Mouse (Mus musculus): ENCODE data around the gene Crybg2.

Gene Crybg2

DNA sequence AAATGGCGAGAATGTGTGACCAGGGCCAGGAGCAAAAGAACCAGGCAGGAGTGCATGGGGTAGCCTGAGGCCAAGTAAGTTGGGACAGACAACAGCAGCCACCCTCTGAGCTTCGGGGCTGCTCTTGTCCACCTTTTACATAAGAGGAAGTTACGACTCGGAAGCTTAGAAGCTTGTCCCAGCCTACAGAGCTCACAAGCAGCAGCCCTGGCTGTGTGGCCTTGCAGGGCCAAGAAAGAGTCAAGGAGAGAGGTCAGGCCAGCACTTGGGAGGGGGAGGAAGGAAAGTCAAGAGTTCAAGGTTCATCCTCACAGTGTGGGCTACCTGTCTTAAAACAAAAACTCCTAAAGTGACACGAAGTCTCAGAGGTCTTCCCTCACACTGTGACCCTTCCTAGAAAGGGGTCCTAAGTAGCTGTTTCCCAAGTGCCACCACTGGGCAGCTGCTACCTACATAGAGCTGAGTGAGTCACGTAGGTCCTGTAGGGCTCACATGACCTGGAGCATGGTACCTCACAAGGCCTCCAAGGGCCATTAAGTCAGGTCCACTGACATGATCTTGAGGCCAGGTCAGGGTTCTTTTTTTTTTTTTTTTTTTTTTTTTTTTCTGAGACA lies 59.7 kb downstream of the Crybg2 start:
- DNase-seq (ENCODE audit: low spot score): no peak

- no peak for DNase-seq (ENCODE audit: low spot score)
Measured at GRCm38 (mm10) chr4:134120916-134121315, 60.3 kb downstream of the Crybg2 start.

- no peak for DNase-seq (ENCODE audit: low spot score)
Measured at GRCm38 (mm10) chr4:134121571-134121970, 61.0 kb downstream of the Crybg2 start.

DNA sequence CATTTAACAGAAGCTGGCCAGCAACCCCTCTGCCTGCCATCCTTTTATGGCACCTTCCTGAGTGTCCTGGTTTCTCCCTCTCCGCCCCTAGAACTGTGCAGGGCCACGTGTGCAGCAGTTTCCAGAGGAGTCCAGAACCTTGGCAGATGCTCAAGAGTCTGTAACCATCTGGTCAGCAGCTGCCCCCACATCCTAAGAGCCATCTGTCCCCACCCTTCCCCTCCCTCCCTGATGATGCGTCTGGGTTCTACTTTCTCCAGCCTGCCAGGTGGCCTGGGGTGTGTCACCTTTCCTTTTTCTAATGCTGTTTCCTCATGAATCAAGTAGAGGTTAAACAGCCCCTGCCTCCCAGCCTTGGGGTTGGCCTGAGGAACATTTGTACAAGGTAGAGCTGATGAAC lies 61.7 kb downstream of the Crybg2 start:
- DNase-seq (ENCODE audit: low spot score): no peak

DNA sequence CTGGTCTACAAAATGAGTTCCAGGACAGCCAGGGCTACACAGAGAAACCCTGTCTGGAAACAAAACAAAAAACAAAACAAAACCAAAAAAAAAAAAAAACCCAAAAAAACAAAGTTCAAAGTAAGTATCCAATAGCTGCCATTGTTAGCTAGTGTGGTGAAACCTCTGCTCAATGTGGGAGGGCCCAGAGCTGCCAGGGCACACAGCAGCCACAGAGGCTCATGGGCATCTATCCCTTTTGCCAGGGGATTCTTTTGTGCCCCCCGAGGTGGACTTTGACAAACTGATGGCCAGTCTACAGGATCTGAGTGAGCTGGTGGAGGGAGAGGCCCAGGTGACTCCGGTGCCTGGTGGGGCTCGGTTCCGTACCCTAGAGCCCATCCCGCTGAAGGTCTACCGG lies 62.5 kb downstream of the Crybg2 start:
- DNase-seq (ENCODE audit: low spot score): no peak

- DNase-seq (ENCODE audit: low spot score): no peak
Measured at GRCm38 (mm10) chr4:134123680-134124551, 63.3 kb downstream of the Crybg2 start.

DNA sequence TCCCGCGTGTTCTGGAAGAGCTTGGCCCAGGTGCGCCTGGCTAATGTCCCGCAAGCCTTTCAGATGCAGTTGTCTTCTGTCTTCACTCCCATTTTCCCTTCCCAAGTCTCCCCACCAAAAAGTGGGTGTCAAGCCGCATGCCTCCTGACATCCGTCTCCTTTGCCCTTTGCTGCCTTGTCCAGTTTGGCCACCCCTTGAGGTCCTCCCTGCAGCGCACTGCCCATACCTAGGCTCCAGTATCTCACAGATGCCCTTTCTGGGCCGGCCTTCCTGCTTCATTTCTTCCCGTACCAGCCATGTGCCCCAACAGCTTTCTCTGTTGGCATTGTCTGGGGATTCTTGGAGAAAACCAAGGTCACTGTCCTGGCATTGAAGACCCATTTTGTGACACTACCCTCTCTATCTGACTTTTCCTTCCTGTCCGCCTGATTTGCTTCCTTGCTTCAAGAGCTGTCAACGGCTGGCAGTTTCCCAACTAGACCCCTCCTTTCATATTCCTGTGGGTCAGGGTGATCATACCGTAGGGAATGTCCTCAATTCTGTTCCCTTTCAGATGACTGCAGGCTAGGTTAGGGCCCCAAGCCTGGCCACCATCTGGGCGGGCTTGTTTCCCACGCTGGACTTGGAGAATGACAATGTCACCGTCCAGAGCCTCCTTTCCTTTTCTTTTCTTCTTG lies 64.9 kb downstream of the Crybg2 start:
- DNase-seq (ENCODE audit: low spot score): no peak

DNA sequence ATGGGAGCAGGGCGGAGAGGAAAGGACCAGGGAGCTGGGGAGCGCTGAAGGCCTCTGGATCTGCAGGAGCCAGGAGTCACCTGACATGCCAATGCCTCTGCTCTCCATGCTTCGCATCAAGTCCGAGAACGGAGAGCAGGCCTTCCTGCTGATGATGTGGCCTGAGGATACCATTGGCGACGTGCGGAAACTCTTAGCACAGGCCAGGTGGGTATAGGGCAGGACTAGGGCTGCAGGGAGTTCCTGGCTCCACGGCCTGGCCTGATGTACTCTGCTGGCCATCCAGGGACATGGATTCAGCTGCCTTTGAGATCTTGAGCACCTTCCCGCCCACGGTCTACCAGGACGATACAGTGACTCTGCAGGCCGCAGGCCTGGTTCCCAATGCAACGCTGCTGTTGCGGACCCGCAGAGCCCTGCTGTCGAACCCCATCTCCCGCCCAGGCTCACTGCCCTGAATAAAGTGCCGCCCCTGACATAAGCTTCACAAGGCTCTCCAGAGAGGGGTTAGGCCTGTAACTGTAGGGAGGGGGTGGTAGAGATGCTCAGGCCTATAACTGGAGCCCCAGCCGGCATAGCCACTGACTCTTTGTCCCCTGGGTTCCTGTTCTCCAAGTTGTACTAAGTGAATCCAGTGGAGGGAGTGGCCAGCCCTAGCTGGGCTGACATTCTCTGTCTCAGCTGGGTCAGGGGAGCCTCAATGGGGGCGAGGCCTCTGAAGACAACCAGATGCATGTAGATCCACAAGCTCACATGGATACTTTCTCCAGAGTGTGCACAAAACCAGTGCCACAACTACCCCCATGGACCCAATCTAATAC lies 65.9 kb downstream of the Crybg2 start:
- DNase-seq (ENCODE audit: low spot score): no peak

DNA sequence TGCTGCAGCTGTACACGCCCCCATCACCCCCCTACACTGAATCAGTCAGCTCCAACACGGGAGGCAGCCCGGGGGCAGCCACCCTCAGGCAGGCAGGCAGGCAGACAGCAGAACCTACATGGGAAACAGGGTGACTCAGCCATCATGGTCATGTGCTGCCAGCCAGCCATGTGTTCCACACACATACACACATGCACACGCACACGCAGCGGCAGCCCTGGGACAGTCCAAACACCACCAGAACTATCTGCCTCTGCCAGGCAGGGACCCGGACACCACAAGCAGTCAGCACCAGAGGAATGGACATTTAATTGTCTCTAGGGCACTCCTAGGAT lies 66.5 kb downstream of the Crybg2 start:
- no peak for DNase-seq (ENCODE audit: low spot score)

DNA sequence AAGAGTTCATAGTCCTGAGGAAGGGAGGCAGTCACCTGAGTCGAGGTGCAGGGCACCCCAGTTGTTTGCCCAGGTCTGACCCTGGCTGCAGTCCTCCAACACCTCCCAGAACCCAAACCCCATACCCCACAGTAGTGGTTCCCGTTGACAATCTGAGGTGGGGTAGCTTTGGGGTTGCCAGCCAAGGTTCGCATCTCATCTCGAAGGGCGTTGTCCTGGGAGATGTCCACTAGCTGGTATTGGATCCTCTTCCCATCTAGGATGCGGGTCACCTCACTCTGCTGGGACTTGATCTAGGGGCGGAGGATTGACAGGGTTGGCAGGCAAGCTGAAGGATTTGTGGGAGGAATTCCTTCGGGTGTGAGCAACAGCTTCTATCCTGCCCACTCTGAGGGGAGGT lies 67.2 kb downstream of the Crybg2 start:
- DNase-seq (ENCODE audit: low spot score): no peak

- DNase-seq (ENCODE audit: low spot score): peak; percentile 79
Measured at GRCm38 (mm10) chr4:134128221-134128982, 67.8 kb downstream of the Crybg2 start, which contains the start of gene Sh3bgrl3. Gene Sh3bgrl3 (minus strand): TSS chr4:134128789.

- DNase-seq (ENCODE audit: low spot score): no peak
Measured at GRCm38 (mm10) chr4:134128983-134129362, 68.4 kb downstream of the Crybg2 start.

GRCm38 (mm10) chr4:134129482-134129881 lies 68.9 kb downstream of the Crybg2 start:
- no peak for DNase-seq (ENCODE audit: low spot score)

DNA sequence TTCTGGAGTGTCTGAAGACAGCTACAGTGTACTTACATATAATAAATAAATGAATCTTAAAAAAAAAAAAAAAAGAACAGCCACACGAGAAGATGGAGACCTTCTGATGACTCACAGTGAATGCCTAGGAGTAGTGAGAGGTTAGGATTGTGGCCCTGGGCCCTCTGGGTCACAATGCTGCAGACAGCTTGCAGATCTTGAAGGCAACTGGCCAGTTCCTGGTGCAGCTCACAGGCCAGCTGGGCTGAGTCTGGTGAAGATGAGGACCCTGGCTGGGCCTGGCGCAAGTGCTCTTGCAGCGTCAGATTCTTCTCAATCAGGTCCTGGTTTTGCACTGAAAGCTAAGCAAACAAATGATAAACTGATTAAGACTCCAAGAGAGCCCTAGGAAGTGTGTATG lies 71.5 kb downstream of the Crybg2 start:
- no peak for DNase-seq (ENCODE audit: low spot score)

GRCm38 (mm10) chr4:134132519-134133095 lies 72.0 kb downstream of the Crybg2 start:
- no peak for DNase-seq (ENCODE audit: low spot score)

- DNase-seq (ENCODE audit: low spot score): no peak
Measured at GRCm38 (mm10) chr4:134136280-134136926, 75.8 kb downstream of the Crybg2 start.

GRCm38 (mm10) chr4:134138857-134139256 lies 78.2 kb downstream of the Crybg2 start:
- DNase-seq (ENCODE audit: low spot score): no peak

Measured in ovary, adult 18-20 months (tissue).